Mouse (Mus musculus): Measurements from ENCODE around the gene Prpf19. TPM values are rescaled to one million over a fixed set of nuclear protein-coding genes. Genes with fewer than 3 reads are reported as not detected.
A peak's percentile ranks its signal among the peaks of the same experiment; 100 is the strongest.

Gene Prpf19
- polyA plus RNA-seq, 1 experiment: 175 TPM

DNA sequence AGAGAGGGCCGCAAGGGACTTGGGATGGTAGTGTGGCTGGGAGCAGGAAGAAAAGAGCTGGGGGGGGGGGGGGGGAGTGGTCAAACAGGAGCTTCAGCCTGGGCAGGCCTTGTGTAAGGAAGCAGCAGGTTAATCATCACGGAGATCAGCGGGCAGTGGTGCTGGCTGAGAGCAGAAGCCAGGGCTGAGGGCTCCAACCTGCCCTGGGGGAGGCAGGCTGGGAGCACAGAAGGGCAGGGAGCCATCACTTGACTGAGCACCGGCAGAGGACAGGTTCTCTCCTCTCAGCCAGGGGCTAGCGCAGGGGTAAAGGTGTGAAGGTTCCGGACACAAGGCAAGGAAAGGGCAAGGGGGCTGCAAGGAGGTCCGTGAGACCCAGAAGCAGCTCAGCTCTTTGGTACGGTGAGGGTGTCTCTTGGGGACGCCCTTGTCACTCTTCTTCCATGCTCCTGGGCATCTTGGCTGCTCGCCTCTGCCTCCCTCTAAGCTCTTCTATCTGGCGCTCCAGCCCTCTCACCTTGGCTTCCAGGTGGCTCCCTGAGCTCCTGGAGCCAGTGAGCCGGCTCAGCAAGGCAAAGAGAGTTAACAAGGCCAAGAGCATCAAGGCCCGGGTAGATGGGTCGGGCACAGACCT lies 23.6 kb upstream of the Prpf19 start:
- Histone ChIP-seq H3K4me1 (ENCODE audit: control insufficient read depth, insufficient read depth, low read length) (peaks cover 4% of the 10 kb centered on the region; the same call in 1 of the 2 replicates), H3K4me3 (ENCODE audit: insufficient read depth, low read depth, low read length) (no peak overlapping the region), H3K27ac (ENCODE audit: insufficient read depth, low read depth, low read length) (no peak overlapping the region), H3K36me3 (ENCODE audit: control insufficient read depth, insufficient read depth, low read length) (peaks cover 4% of the 10 kb centered on the region), H3K27me3 (replicated peaks; ENCODE audit: control insufficient read depth, insufficient read depth, low read length) (no peaks in the 10 kb centered on the region)
- TF ChIP-seq POLR2A (IDR thresholded peaks at IDR 0.05; ENCODE audit: low read depth, low read length) (no peak), CTCF (conservative IDR thresholded peaks at IDR 0.05; ENCODE audit: insufficient read depth, insufficient read length, low read depth, low read length) (no peak)
- WGBS: 68% methylated on average over 14 of the region's 14 CpGs
- no peak for DNase-seq

DNA sequence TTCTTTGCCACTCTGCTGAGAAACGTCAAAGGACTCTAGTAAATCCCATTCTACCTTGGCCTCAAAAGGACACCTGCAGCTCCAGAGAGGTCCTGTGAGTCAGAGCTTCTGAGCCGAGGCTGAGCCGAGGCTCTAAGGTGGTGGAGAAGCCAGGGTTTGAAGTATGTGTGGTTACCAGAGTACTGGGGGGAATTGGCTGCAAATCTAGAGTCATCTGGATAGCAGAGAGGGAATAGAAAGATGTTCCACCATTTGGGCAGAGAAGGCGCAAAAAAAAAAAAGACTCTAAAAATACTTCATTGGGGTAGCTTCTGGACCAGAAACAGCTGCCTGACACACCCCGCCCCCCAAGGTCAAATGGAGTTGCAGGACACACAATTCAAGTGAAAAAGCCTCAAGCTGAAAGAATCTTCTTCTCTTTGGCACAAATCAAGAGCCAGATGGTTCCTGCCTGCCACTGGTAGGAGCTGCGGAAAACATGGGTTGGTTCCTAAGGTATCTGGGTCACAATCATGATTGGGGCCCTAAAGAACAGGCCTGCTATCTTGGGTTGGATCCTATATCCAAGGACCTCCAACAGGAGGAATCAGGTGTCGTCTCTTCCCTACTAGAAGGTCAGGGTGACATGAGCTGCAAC lies 16.7 kb upstream of the Prpf19 start:
- 79% methylated on average over 7 of the region's 7 CpGs for WGBS
- Histone ChIP-seq H3K27ac (ENCODE audit: insufficient read depth, low read depth, low read length) (no peak overlapping the region), H3K36me3 (ENCODE audit: control insufficient read depth, insufficient read depth, low read length) (peaks cover under 1% of the 10 kb centered on the region; the same call in 1 of the 2 replicates), H3K4me1 (ENCODE audit: control insufficient read depth, insufficient read depth, low read length) (no peaks in the 10 kb centered on the region; the same call in 1 of the 2 replicates), H3K27me3 (replicated peaks; ENCODE audit: control insufficient read depth, insufficient read depth, low read length) (no peaks in the 10 kb centered on the region), H3K4me3 (ENCODE audit: insufficient read depth, low read depth, low read length) (no peak overlapping the region)
- no peak for TF ChIP-seq POLR2A (IDR thresholded peaks at IDR 0.05; ENCODE audit: low read depth, low read length)
- DNase-seq: peak; percentile 8

DNA sequence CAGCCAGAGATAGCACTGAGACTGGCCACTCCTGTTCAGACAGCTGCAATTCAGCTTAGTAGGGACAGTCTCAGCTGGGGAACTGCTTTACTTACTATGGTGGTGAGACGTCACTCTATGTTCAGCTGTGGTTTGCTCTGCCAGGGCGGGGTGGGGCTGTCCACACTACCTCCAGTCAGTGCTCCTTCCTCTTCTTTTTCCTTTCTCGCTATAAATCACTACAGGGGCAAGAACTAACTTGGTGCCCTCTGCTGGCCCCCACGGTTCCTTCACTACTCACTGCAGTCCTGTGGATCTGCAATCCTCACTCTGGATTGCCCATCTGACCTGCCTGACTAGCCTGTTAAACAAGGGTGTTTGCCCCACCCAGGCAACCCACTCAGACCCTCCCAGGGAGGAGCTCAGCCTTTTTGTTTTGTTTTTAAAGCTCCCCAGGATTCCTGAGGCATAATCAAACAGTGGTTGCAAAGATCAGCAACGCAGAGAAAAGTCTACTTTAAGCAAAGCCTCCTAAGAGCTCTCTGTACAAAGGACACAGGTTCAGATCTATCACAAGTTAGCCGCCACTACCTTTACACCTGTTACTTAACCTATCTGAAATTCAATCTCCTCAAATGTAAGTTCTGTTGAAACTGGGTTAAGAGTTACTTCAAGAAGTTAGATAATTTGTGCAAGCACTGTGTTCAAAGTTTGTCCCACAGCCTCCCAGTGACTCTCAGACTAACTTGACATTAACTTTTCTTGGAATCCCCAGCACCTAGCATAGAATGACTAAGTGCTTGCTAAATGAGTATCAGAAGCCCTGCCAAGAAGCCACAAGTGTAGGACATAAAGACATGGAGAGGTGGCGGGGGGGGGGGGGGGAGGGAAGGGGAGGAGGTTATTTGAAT lies 14.7 kb upstream of the Prpf19 start:
- 26% methylated on average over 7 of the region's 7 CpGs for WGBS

DNA sequence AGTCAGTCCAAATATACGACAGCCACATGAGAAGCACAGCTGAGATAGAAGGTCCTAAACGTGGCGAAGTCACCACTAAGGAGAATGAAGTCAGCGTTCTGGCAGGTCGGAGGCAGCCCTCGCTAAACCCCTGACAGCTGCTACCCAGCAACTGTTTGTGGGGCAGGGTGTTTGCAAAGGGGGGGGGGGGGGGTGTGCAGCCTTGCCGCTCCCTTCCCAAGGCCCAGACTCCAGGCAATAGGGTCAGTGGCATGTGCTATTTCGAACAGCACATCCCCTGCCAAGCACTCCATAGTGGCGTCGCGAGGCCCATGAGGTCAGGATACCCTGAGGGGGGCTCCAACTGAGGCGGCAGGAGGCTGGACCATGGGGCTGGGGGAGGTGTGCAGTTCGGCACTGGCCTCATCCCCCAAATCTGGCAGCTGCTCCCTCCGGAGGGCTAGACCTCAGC lies 14.0 kb upstream of the Prpf19 start:
- no peaks in the 10 kb centered on the region for H3K36me3 ChIP-seq (ENCODE audit: control insufficient read depth, insufficient read depth, low read length)
- H3K27me3 ChIP-seq (replicated peaks; ENCODE audit: control insufficient read depth, insufficient read depth, low read length): no peaks in the 10 kb centered on the region
- H3K27ac ChIP-seq (ENCODE audit: insufficient read depth, low read depth, low read length): peak overlapping the region; percentile 57; the same call in 1 of the 2 replicates
- 4% methylated on average over 14 of the region's 14 CpGs for WGBS
- TF ChIP-seq CTCF (conservative IDR thresholded peaks at IDR 0.05; ENCODE audit: insufficient read depth, insufficient read length, low read depth, low read length): no peak
- no peak for TF ChIP-seq POLR2A (IDR thresholded peaks at IDR 0.05; ENCODE audit: low read depth, low read length)
- H3K4me1 ChIP-seq (ENCODE audit: control insufficient read depth, insufficient read depth, low read length): no peaks in the 10 kb centered on the region; the same call in 1 of the 2 replicates
- no peak for DNase-seq
- peak overlapping the region; percentile 71 for H3K4me3 ChIP-seq (ENCODE audit: insufficient read depth, low read depth, low read length)

More for the DNA sequence above, 14.7 kb upstream of the Prpf19 start:
- no peak overlapping the region for H3K4me3 ChIP-seq (ENCODE audit: insufficient read depth, low read depth, low read length)
- no peaks in the 10 kb centered on the region for H3K27me3 ChIP-seq (replicated peaks; ENCODE audit: control insufficient read depth, insufficient read depth, low read length)
- H3K4me1 ChIP-seq (ENCODE audit: control insufficient read depth, insufficient read depth, low read length): no peaks in the 10 kb centered on the region; the same call in 1 of the 2 replicates
- no peak overlapping the region for H3K27ac ChIP-seq (ENCODE audit: insufficient read depth, low read depth, low read length)
- TF ChIP-seq POLR2A (IDR thresholded peaks at IDR 0.05; ENCODE audit: low read depth, low read length): no peak
- peak; percentile 36; the same call in 1 of the 2 replicates for TF ChIP-seq CTCF (conservative IDR thresholded peaks at IDR 0.05; ENCODE audit: insufficient read depth, insufficient read length, low read depth, low read length)
- DNase-seq: peak; percentile 67
- H3K36me3 ChIP-seq (ENCODE audit: control insufficient read depth, insufficient read depth, low read length): no peaks in the 10 kb centered on the region

DNA sequence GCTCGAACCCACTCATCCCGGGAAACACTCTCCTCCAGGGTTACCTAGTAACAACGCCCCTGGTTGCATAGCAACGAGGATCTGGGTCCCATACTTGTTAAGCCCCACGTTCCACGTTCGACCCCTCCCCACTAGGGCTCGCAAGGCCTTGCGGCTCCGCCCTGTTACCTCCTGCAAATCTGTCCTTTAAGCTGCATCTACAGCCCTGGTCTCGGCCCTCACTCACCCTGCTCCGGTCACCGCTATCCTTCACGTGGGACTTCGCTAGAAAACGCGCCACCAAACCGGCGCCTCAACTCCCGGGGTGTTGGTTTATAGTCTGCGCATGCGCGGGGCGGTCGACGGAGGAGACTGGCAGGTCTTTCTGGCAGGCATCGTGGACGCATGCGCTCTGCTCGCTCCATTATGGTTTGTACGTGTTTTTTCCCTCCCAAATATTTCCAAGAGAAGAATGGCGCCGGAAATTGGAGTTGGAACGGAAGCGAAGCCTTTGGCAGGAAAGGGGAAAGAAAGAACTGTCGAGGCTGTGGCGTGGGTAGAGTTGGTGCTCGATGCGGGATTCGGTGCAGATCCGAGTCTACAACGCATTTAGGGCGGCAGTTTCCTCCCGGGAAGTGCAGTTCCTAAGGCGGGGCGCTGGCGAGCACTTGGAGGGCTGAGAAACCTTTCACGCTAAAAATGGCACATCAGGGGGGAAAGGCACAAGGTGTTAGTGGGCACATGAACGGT lies 13.4 kb upstream of the Prpf19 start, which contains the start of gene Tmem109:
Gene Tmem109 (minus strand): TSS at position 576 of the 729 bp plus-strand sequence.
- Histone ChIP-seq H3K27me3 (replicated peaks; ENCODE audit: control insufficient read depth, insufficient read depth, low read length) (no peaks in the 10 kb centered on the region), H3K36me3 (ENCODE audit: control insufficient read depth, insufficient read depth, low read length) (no peaks in the 10 kb centered on the region), H3K4me3 (ENCODE audit: insufficient read depth, low read depth, low read length) (peak within 1 kb of the TSS; percentile 71), H3K4me1 (ENCODE audit: control insufficient read depth, insufficient read depth, low read length) (no peaks in the 10 kb centered on the region; the same call in 1 of the 2 replicates), H3K27ac (ENCODE audit: insufficient read depth, low read depth, low read length) (peak within 1 kb of the TSS; percentile 80)
- peak; percentile 96 for DNase-seq
- WGBS: under 1% methylated on average over 49 of the region's 49 CpGs
- TF ChIP-seq POLR2A (IDR thresholded peaks at IDR 0.05; ENCODE audit: low read depth, low read length) (no peak), CTCF (conservative IDR thresholded peaks at IDR 0.05; ENCODE audit: insufficient read depth, insufficient read length, low read depth, low read length) (peak; percentile 36; the same call in 1 of the 2 replicates)

DNA sequence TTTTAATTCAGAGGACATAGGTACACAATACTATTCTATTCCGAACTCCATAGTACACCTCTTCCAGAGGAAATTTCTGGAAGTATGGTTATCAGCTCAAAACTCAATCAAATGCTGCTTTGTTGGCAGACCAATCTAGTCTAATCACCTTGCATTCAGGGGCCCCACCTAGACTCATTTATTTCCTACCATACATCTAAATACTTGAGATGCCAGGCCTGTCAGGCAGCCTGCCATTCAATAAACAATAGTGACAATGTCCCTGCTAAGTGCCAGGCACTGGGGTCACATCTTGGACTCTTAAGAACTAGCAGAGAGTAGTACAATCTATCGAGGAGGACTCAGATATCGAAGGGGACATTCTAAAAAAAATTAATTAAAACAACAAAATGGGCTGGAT lies 2.8 kb upstream of the Prpf19 start:
- no peak overlapping the region for H3K4me3 ChIP-seq (ENCODE audit: insufficient read depth, low read depth, low read length)
- WGBS: 92% methylated on average over 3 of the region's 3 CpGs
- peaks cover 4% of the 10 kb centered on the region; the same call in 1 of the 2 replicates for H3K4me1 ChIP-seq (ENCODE audit: control insufficient read depth, insufficient read depth, low read length)
- no peak for DNase-seq
- H3K36me3 ChIP-seq (ENCODE audit: control insufficient read depth, insufficient read depth, low read length): no peaks in the 10 kb centered on the region
- H3K27me3 ChIP-seq (replicated peaks; ENCODE audit: control insufficient read depth, insufficient read depth, low read length): no peaks in the 10 kb centered on the region
- H3K27ac ChIP-seq (ENCODE audit: insufficient read depth, low read depth, low read length): no peak overlapping the region
- TF ChIP-seq CTCF (conservative IDR thresholded peaks at IDR 0.05; ENCODE audit: insufficient read depth, insufficient read length, low read depth, low read length): no peak
- no peak for TF ChIP-seq POLR2A (IDR thresholded peaks at IDR 0.05; ENCODE audit: low read depth, low read length)
